Mouse (Mus musculus) liver, embryonic 14.5 days (tissue): ENCODE data around the gene Arhgef17. TPM values are rescaled to one million over a fixed set of nuclear protein-coding genes. Genes with fewer than 3 reads are reported as not detected.

Experiments used
- ATAC-seq: fragments of 200-750 bp; cut with Nextera tagmentation; 2 replicates; pipeline ENCODE4 v1.8.0; 2017; ENCODE audit warnings: moderate number of reproducible peaks, mild to moderate bottlenecking, moderate library complexity; ENCODE audit not compliant: insufficient read depth
- DNase-seq, 3 experiments: peaks; one replicate each; pipeline ENCODE4 v3.0.0-alpha.2; 2012 to 2013; ENCODE audit warnings: low read depth in 3 of 3, low spot score in 3 of 3
- H3K27ac ChIP-seq: fragments of 300-500 bp; sonication (generic); 2 replicates; pipeline ENCODE4 v1.5.1; 2014; ENCODE audit warnings: moderate library complexity, mild to moderate bottlenecking, control low read depth, inconsistent platforms
- H3K27me3 ChIP-seq: fragments of 300-500 bp; sonication (generic); 2 replicates; pipeline ENCODE4 v1.6.1; 2014; ENCODE audit warnings: mild to moderate bottlenecking, low read length, moderate library complexity; ENCODE audit not compliant: control insufficient read depth, insufficient read depth
- H3K36me3 ChIP-seq: fragments of 300-500 bp; sonication (generic); replicated peaks from 2 replicates; pipeline ENCODE4 v1.6.1; 2014; ENCODE audit warnings: low read depth; ENCODE audit not compliant: control insufficient read depth, insufficient read depth
- H3K4me1 ChIP-seq, 2 experiments: fragments of 200-500 bp in 1 of 2; fragments of 300-500 bp in 1 of 2; sonication (generic) in 1 of 2; replicated peaks; 2 replicates each; pipeline ENCODE4 v1.6.1; 2012 to 2014; ENCODE audit warnings: antibody characterized with exemption in 1 of 2, inconsistent platforms in 1 of 2, low read length in 1 of 2; ENCODE audit not compliant: control insufficient read depth in 2 of 2, insufficient read depth in 2 of 2
- H3K4me2 ChIP-seq: fragments of 300-500 bp; sonication (generic); 2 replicates; pipeline ENCODE4 v1.6.1; 2014; ENCODE audit warnings: low read depth, mild to moderate bottlenecking, control low read depth, moderate library complexity
- H3K4me3 ChIP-seq, 2 experiments: fragments of 200-500 bp in 1 of 2; fragments of 300-500 bp in 1 of 2; sonication (generic) in 1 of 2; 2 replicates each; pipeline ENCODE4 v1.5.1; 2012 to 2014; ENCODE audit warnings: low read depth in 2 of 2, low read length in 2 of 2, mild to moderate bottlenecking in 2 of 2, control low read depth in 1 of 2, inconsistent platforms in 1 of 2, moderate library complexity in 1 of 2; ENCODE audit not compliant: insufficient read depth in 1 of 2
- H3K9ac ChIP-seq: fragments of 300-500 bp; sonication (generic); replicated peaks from 2 replicates; pipeline ENCODE4 v1.6.1; 2014; ENCODE audit warnings: mild to moderate bottlenecking, control low read depth, moderate library complexity
- H3K9me3 ChIP-seq: fragments of 300-500 bp; sonication (generic); 2 replicates; pipeline ENCODE4 v1.6.1; 2016; ENCODE audit warnings: low read length, mixed read lengths; ENCODE audit not compliant: control insufficient read depth
- CTCF ChIP-seq: IDR thresholded peaks from 2 replicates; pipeline ENCODE4 v1.5.1; 2016; ENCODE audit warnings: antibody characterized with exemption, low read depth, control low read depth
- EP300 ChIP-seq: IDR thresholded peaks from 2 replicates; pipeline ENCODE4 v1.6.1; 2016; ENCODE audit warnings: antibody characterized with exemption, low read depth
- WGBS: fragments of 180-500 bp; shearing (Covaris S2); extraction: QIAGEN DNeasy Blood & Tissue Kit; methylation state at CpG from one replicate; pipeline ENCODE4 v1.1.7; 2014; ENCODE audit not compliant: insufficient replicate concordance; 5-methylcytosine and 5-hydroxymethylcytosine counted together
- polyA plus RNA-seq, 2 experiments: library from polyadenylated mRNA; depleted of rRNA in 1 of 2; stranded (reverse) in 1 of 2; unstranded in 1 of 2; fragments of >200 nt; fragmentation: Nextera tagmentation in 1 of 2; extraction: Ambion mirVana in 1 of 2; gene quantifications; 2 replicates each; pipeline versions ENCODE4 v1.2.1 to v1.2.3; 2012 to 2014

The Arhgef17 gene
- polyA plus RNA-seq, 2 experiments: 0.70 to 1.7 TPM

- Histone ChIP-seq H3K4me3 (no peak overlapping the region), H3K9ac (no peak overlapping the region), H3K27me3 (peaks cover 5% of the 10 kb centered on the region), H3K9me3 (no peaks in the 10 kb centered on the region), H3K4me2 (no peak overlapping the region), H3K36me3 (no peaks in the 10 kb centered on the region), H3K4me1 (peaks cover 0 to 3% of the 10 kb centered on the region in 2 experiments; a peak in 2 of 4 replicates), H3K27ac (no peak overlapping the region)
- 53% methylated on average over 10 of the region's 10 CpGs for WGBS
- DNase-seq (no peak), ATAC-seq (no peak)
- TF ChIP-seq CTCF (no peak), EP300 (no peak)
Observed at GRCm38 (mm10) chr7:100924674-100925445, 7.0 kb downstream of the Arhgef17 start.

GRCm38 (mm10) chr7:100924200-100924599, 7.7 kb downstream of the Arhgef17 start:
- Histone ChIP-seq H3K9me3 (no peaks in the 10 kb centered on the region), H3K9ac (no peak overlapping the region), H3K27me3 (no peaks in the 10 kb centered on the region; the same call in 1 of the 2 replicates), H3K4me3 (no peak overlapping the region), H3K4me1 (peaks cover 0 to 4% of the 10 kb centered on the region in 2 experiments; a peak in 2 of 4 replicates), H3K27ac (no peak overlapping the region), H3K36me3 (no peaks in the 10 kb centered on the region), H3K4me2 (no peak overlapping the region)
- TF ChIP-seq EP300 (no peak), CTCF (no peak)
- no peak for DNase-seq
- ATAC-seq: no peak
- WGBS: 66% methylated on average over 5 of the region's 5 CpGs

- no peaks in the 10 kb centered on the region for H3K9me3 ChIP-seq
- no peak overlapping the region for H3K4me2 ChIP-seq
Observed at GRCm38 (mm10) chr7:100922907-100923306, 9.0 kb downstream of the Arhgef17 start.

DNA sequence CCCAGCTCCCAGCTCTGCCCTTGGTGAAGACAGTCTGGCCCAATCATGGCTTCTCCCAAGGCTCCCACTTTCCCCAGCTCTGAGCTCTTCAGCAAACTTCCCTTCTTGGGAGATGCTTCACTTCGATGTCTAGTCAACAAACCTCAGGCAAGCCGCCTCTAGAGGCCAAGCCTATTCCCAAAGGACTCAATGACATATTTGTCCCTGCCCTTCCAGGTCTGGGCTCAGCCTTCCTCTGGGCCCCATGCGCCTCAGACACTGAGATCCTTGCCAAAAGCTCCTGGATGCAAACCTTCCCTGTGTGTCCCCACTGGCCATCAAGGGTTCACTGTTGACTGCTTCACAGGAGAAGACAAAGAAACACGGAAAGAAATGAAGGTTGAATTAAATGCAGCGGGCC, 10.6 kb downstream of the Arhgef17 start:
- Histone ChIP-seq H3K36me3 (no peaks in the 10 kb centered on the region), H3K9ac (no peak overlapping the region), H3K4me3 (no peak overlapping the region), H3K27me3 (no peaks in the 10 kb centered on the region), H3K4me2 (no peak overlapping the region), H3K4me1 (peaks cover 0 to 3% of the 10 kb centered on the region in 2 experiments; a peak in 2 of 4 replicates), H3K9me3 (no peaks in the 10 kb centered on the region), H3K27ac (no peak overlapping the region)
- no peak for ATAC-seq
- no peak for DNase-seq
- TF ChIP-seq EP300 (no peak), CTCF (no peak)
- 63% methylated on average over 5 of the region's 5 CpGs for WGBS

More at GRCm38 (mm10) chr7:100922907-100923306, 9.0 kb downstream of the Arhgef17 start:
- Histone ChIP-seq H3K36me3 (no peaks in the 10 kb centered on the region), H3K4me3 (no peak overlapping the region), H3K4me1 (peaks cover 0 to 4% of the 10 kb centered on the region in 2 experiments; a peak in 2 of 4 replicates), H3K27me3 (no peaks in the 10 kb centered on the region), H3K9ac (no peak overlapping the region), H3K27ac (no peak overlapping the region)
- ATAC-seq: no peak
- 62% methylated on average over 4 of the region's 4 CpGs for WGBS
- TF ChIP-seq CTCF (no peak), EP300 (no peak)
- DNase-seq: no peak

GRCm38 (mm10) chr7:100919809-100920107, 12.1 kb downstream of the Arhgef17 start:
- ATAC-seq (no peak), DNase-seq (no peak)
- TF ChIP-seq CTCF: no peak
- no peak for TF ChIP-seq EP300
- WGBS: 41% methylated on average over 2 of the region's 2 CpGs
- Histone ChIP-seq H3K4me3 (no peak overlapping the region), H3K27ac (no peak overlapping the region), H3K27me3 (no peaks in the 10 kb centered on the region), H3K9ac (no peak overlapping the region), H3K36me3 (no peaks in the 10 kb centered on the region), H3K4me1 (peaks cover 0 to 3% of the 10 kb centered on the region in 2 experiments; a peak in 2 of 4 replicates), H3K9me3 (no peaks in the 10 kb centered on the region), H3K4me2 (no peak overlapping the region)
